Mouse (Mus musculus) myocyte (in vitro differentiated cells): Measurements from ENCODE around the gene Ctdspl2. TPM values are rescaled to one million over a fixed set of nuclear protein-coding genes. Genes with fewer than 3 reads are reported as not detected.
A peak's percentile ranks its signal among the peaks of the same experiment; 100 is the strongest.

Experiments
- H3K27me3 ChIP-seq: one replicate; pipeline ENCODE4 v1.6.1; 2011; ENCODE audit not compliant: control insufficient read depth, insufficient read depth, insufficient read length
- H3K36me3 ChIP-seq: one replicate; pipeline ENCODE4 v1.6.1; 2011; ENCODE audit not compliant: control insufficient read depth, insufficient read depth
- H3K4me2 ChIP-seq: one replicate; pipeline ENCODE4 v1.6.1; 2011; ENCODE audit warnings: low read depth, control low read depth
- H3K4me3 ChIP-seq: one replicate; pipeline ENCODE4 v1.5.1; 2011; ENCODE audit warnings: mild to moderate bottlenecking, control low read depth, moderate library complexity
- H3K79me2 ChIP-seq: one replicate; pipeline ENCODE4 v1.6.1; 2011; ENCODE audit not compliant: control insufficient read depth, insufficient read depth
- H3ac ChIP-seq: one replicate; pipeline ENCODE4 v1.6.1; 2011; ENCODE audit not compliant: control insufficient read depth, insufficient read length
- CEBPB ChIP-seq: IDR thresholded peaks from 2 replicates; pipeline ENCODE4 v1.6.1; 2011; ENCODE audit warnings: mild to moderate bottlenecking, moderate library complexity; ENCODE audit not compliant: poor library complexity, insufficient read depth, severe bottlenecking
- MAX ChIP-seq: IDR thresholded peaks from one replicate; pipeline ENCODE4 v1.6.1; 2011; ENCODE audit warnings: low read depth, mild to moderate bottlenecking, control low read depth
- MYOD1 ChIP-seq, 3 experiments: IDR thresholded peaks; one replicate each; pipeline ENCODE4 v1.6.1; 2011; ENCODE audit warnings: control low read depth in 2 of 3, low read depth in 2 of 3, mild to moderate bottlenecking in 2 of 3, moderate library complexity in 1 of 3; ENCODE audit not compliant: insufficient read length in 2 of 3, control insufficient read depth in 1 of 3
- POLR2A ChIP-seq: IDR thresholded peaks from one replicate; pipeline ENCODE4 v1.6.1; 2011; ENCODE audit warnings: low read depth, mild to moderate bottlenecking, control low read depth, moderate library complexity; ENCODE audit not compliant: insufficient read length
- POLR2AphosphoS2 ChIP-seq: IDR thresholded peaks from one replicate; pipeline ENCODE4 v1.6.1; 2011; ENCODE audit warnings: low read depth, control low read depth; ENCODE audit not compliant: insufficient read length
- SRF ChIP-seq: IDR thresholded peaks from one replicate; pipeline ENCODE4 v1.6.1; 2011; ENCODE audit warnings: low read depth; ENCODE audit not compliant: control insufficient read depth, insufficient read length
- TCF12 ChIP-seq: IDR thresholded peaks from one replicate; pipeline ENCODE4 v1.6.1; 2011; ENCODE audit warnings: mild to moderate bottlenecking, control low read depth; ENCODE audit not compliant: poor library complexity, insufficient read depth, severe bottlenecking
- TCF3 ChIP-seq: IDR thresholded peaks from one replicate; pipeline ENCODE4 v1.6.1; 2011; ENCODE audit warnings: low read depth, control low read depth; ENCODE audit not compliant: insufficient read length
- polyA plus RNA-seq: library from polyadenylated mRNA; unstranded; fragments of >200 nt; fragmentation: generic; extraction: Trizol; gene quantifications from one replicate; pipeline ENCODE4 v1.2.1, GENCODE M21; 2012; ENCODE audit warnings: missing spikeins

Ctdspl2 gene
- polyA plus RNA-seq, 1 experiment = 3.7 TPM

- H3K36me3 ChIP-seq = peaks cover 32% of the 10 kb centered on the region
- TF ChIP-seq SRF (no peak), TCF12 (no peak), MAX (no peak), MYOD1 (IDR thresholded peaks at IDR 0.05; ENCODE audit: control insufficient read depth in 1 of 3, insufficient read length in 2 of 3, low read depth in 2 of 3) (no peak), TCF3 (no peak), POLR2A (no peak), CEBPB (no peak), POLR2AphosphoS2 (peak; percentile 54)
- H3K27me3 ChIP-seq = no peaks in the 10 kb centered on the region
- H3K79me2 ChIP-seq = no peaks in the 10 kb centered on the region
- H3K4me2 ChIP-seq = no peak overlapping the region
- no peak overlapping the region for H3ac ChIP-seq
- H3K4me3 ChIP-seq = no peak overlapping the region
These were observed 103.7 kb downstream of the Ctdspl2 start for GRCm38 (mm10) chr2:122059365-122060115.

Other genes starting within 250 kb of the Ctdspl2 start
- gene Frmd5, start 148.9 kb upstream of the Ctdspl2 start, polyA plus RNA-seq = 0.44 TPM
- 5.3 TPM for gene Casc4, start 89.0 kb upstream of the Ctdspl2 start, polyA plus RNA-seq
- 0.01 TPM for gene Mageb3, start 91 bp downstream of the Ctdspl2 start, polyA plus RNA-seq
- 6.1 TPM for gene Eif3j1, start 72.5 kb downstream of the Ctdspl2 start, polyA plus RNA-seq
- gene Spg11, start 162.4 kb downstream of the Ctdspl2 start, polyA plus RNA-seq = 5.8 TPM
- gene B2m, start 191.7 kb downstream of the Ctdspl2 start, polyA plus RNA-seq = 321 TPM
- 0.04 TPM for gene Trim69, start 204.7 kb downstream of the Ctdspl2 start, polyA plus RNA-seq
- 0.07 TPM for gene Patl2, start 230.2 kb downstream of the Ctdspl2 start, polyA plus RNA-seq
- gene Terb2, start 230.3 kb downstream of the Ctdspl2 start, polyA plus RNA-seq = not detected